Mouse (Mus musculus) testis, adult 10 weeks (tissue): Measurements from ENCODE around the gene Trim69. TPM values are rescaled to one million over a fixed set of nuclear protein-coding genes. Genes with fewer than 3 reads are reported as not detected.

ENCODE experiments used
- polyA plus RNA-seq: library from polyadenylated mRNA; stranded (reverse); fragments of 350-450 nt; fragmentation: Illumina TruSeq; extraction: RNeasy Lipid Tissue Mini Kit (QIAGEN cat#74804); gene quantifications from one replicate; pipeline ENCODE4 v1.2.3, GENCODE M21; 2014; ENCODE audit warnings: low read depth, low replicate concordance

Gene Trim69
- polyA plus RNA-seq, result 202 TPM

GRCm38 (mm10) chr2:122160680-122161079 lies at the start of gene Trim69:
Gene Trim69 (plus strand): TSS chr2:122160700.

GRCm38 (mm10) chr2:122117961-122118958 lies 42.2 kb upstream of the Trim69 start, which contains the start of gene Spg11:
Gene Spg11 (minus strand): TSS chr2:122118386.

GRCm38 (mm10) chr2:122147508-122148241 lies 12.8 kb upstream of the Trim69 start, which contains the start of gene B2m:
Gene B2m (plus strand): TSS chr2:122147686.

GRCm38 (mm10) chr2:122186106-122186505 lies 25.6 kb downstream of the Trim69 start, which contains the start of the genes Patl2 and Terb2:
Gene Patl2 (minus strand): TSS chr2:122186189.
Gene Terb2 (plus strand): TSS chr2:122186272.

Other genes with a start within 250 kb of the Trim69 start
- gene Ctdspl2, start 204.7 kb upstream of the Trim69 start, polyA plus RNA-seq, result 111 TPM
- 7.1 TPM for gene Mageb3, start 204.6 kb upstream of the Trim69 start, polyA plus RNA-seq
- 41.6 TPM for gene Eif3j1, start 132.2 kb upstream of the Trim69 start, polyA plus RNA-seq
- 5.5 TPM for gene Spg11, start 42.3 kb upstream of the Trim69 start, polyA plus RNA-seq
- gene B2m, start 13.0 kb upstream of the Trim69 start, polyA plus RNA-seq, result 233 TPM
- 0.29 TPM for gene Patl2, start 25.5 kb downstream of the Trim69 start, polyA plus RNA-seq
- gene Terb2, start 25.6 kb downstream of the Trim69 start, polyA plus RNA-seq, result 18.3 TPM
- gene Sord, start 74.0 kb downstream of the Trim69 start, polyA plus RNA-seq, result 1,442 TPM
- gene Duox2, start 137.7 kb downstream of the Trim69 start, polyA plus RNA-seq, result not detected
- not detected for gene Duoxa2, start 138.2 kb downstream of the Trim69 start, polyA plus RNA-seq
- gene Duoxa1, start 153.0 kb downstream of the Trim69 start, polyA plus RNA-seq, result not detected
- gene Duox1, start 155.0 kb downstream of the Trim69 start, polyA plus RNA-seq, result not detected
- gene Shf, start 208.5 kb downstream of the Trim69 start, polyA plus RNA-seq, result 0.42 TPM